Mouse (Mus musculus) liver, embryonic 12.5 days (tissue): ENCODE measurements at regions not wholly inside any gene's neighbourhood (a gene's known extent, or its start where the extent isn't known, plus 50 kb on each side); places are given as distances from the start of the nearest gene placed in this dataset.

Experiments used
- ATAC-seq: fragments of 200-750 bp; cut with Nextera tagmentation; 2 replicates; pipeline ENCODE4 v1.8.0; 2017; ENCODE audit warnings: moderate number of reproducible peaks, mild to moderate bottlenecking, moderate library complexity
- H3K27ac ChIP-seq: fragments of 300-500 bp; sonication (generic); 2 replicates; pipeline ENCODE4 v1.5.1; 2016; ENCODE audit warnings: mild to moderate bottlenecking
- H3K27me3 ChIP-seq: fragments of 300-500 bp; sonication (generic); replicated peaks from 2 replicates; pipeline ENCODE4 v1.6.1; 2016; ENCODE audit warnings: mild to moderate bottlenecking, moderate library complexity
- H3K36me3 ChIP-seq: fragments of 300-500 bp; sonication (generic); 2 replicates; pipeline ENCODE4 v1.6.1; 2016; ENCODE audit warnings: mild to moderate bottlenecking, moderate library complexity
- H3K4me1 ChIP-seq: fragments of 300-500 bp; sonication (generic); 2 replicates; pipeline ENCODE4 v1.6.1; 2016
- H3K4me2 ChIP-seq: fragments of 300-500 bp; sonication (generic); 2 replicates; pipeline ENCODE4 v1.6.1; 2016; ENCODE audit warnings: mild to moderate bottlenecking, moderate library complexity
- H3K4me3 ChIP-seq: fragments of 300-500 bp; sonication (generic); 2 replicates; pipeline ENCODE4 v1.5.1; 2016; ENCODE audit warnings: mild to moderate bottlenecking, moderate library complexity
- H3K9ac ChIP-seq: fragments of 300-500 bp; sonication (generic); 2 replicates; pipeline ENCODE4 v1.6.1; 2016; ENCODE audit warnings: mild to moderate bottlenecking, moderate library complexity
- H3K9me3 ChIP-seq: fragments of 300-500 bp; sonication (generic); replicated peaks from 2 replicates; pipeline ENCODE4 v1.6.1; 2016; ENCODE audit warnings: mild to moderate bottlenecking, moderate library complexity
- WGBS: fragments of 180-500 bp; shearing (Covaris S2); methylation state at CpG from one replicate; pipeline ENCODE4 v1.1.7; 2016; ENCODE audit not compliant: insufficient replicate concordance; 5-methylcytosine and 5-hydroxymethylcytosine counted together

- peaks cover 23% of the 10 kb centered on the region for H3K4me1 ChIP-seq
- H3K9ac ChIP-seq: no peak overlapping the region
- no peak overlapping the region for H3K27ac ChIP-seq
- H3K36me3 ChIP-seq: no peaks in the 10 kb centered on the region
- H3K4me3 ChIP-seq: no peak overlapping the region
- no peak for ATAC-seq
- H3K4me2 ChIP-seq: no peak overlapping the region
- 64% methylated on average over 4 of the region's 4 CpGs for WGBS
- H3K27me3 ChIP-seq: peaks cover 11% of the 10 kb centered on the region; the same call in 1 of the 2 replicates
- H3K9me3 ChIP-seq: no peaks in the 10 kb centered on the region
Measured at GRCm38 (mm10) chr9:61667453-61668074, 246.8 kb downstream of the Rplp1 start.

GRCm38 (mm10) chr9:61666761-61667332 lies 247.5 kb downstream of the Rplp1 start:
- Histone ChIP-seq H3K9me3 (no peaks in the 10 kb centered on the region), H3K9ac (no peak overlapping the region), H3K36me3 (no peaks in the 10 kb centered on the region), H3K27ac (no peak overlapping the region), H3K4me3 (no peak overlapping the region), H3K4me1 (peaks cover 30% of the 10 kb centered on the region), H3K4me2 (no peak overlapping the region), H3K27me3 (peaks cover 11% of the 10 kb centered on the region; the same call in 1 of the 2 replicates)
- WGBS: 56% methylated on average over 3 of the region's 3 CpGs
- no peak for ATAC-seq

GRCm38 (mm10) chr9:61666118-61666517 lies 248.2 kb downstream of the Rplp1 start:
- ATAC-seq: peak; percentile 65; the same call in 1 of the 2 replicates
- Histone ChIP-seq H3K27ac (no peak overlapping the region), H3K9me3 (no peaks in the 10 kb centered on the region), H3K4me1 (peaks cover 31% of the 10 kb centered on the region), H3K4me3 (no peak overlapping the region), H3K4me2 (no peak overlapping the region), H3K9ac (no peak overlapping the region), H3K36me3 (no peaks in the 10 kb centered on the region), H3K27me3 (peaks cover 10% of the 10 kb centered on the region; the same call in 1 of the 2 replicates)
- WGBS: 18% methylated on average over 6 of the region's 6 CpGs

- H3K36me3 ChIP-seq: no peaks in the 10 kb centered on the region
- H3K27ac ChIP-seq: no peak overlapping the region
- ATAC-seq: no peak
- 60% methylated on average over 5 of the region's 5 CpGs for WGBS
- H3K9me3 ChIP-seq: no peaks in the 10 kb centered on the region
- no peak overlapping the region for H3K4me2 ChIP-seq
- peaks cover 7% of the 10 kb centered on the region; the same call in 1 of the 2 replicates for H3K27me3 ChIP-seq
- no peak overlapping the region for H3K9ac ChIP-seq
- H3K4me3 ChIP-seq: no peak overlapping the region
- peaks cover 30% of the 10 kb centered on the region for H3K4me1 ChIP-seq
Measured at GRCm38 (mm10) chr9:61665254-61665653, 249.1 kb downstream of the Rplp1 start.

- no peak overlapping the region for H3K27ac ChIP-seq
- H3K9me3 ChIP-seq: no peaks in the 10 kb centered on the region
- no peak for ATAC-seq
- peaks cover 20% of the 10 kb centered on the region for H3K4me1 ChIP-seq
- H3K36me3 ChIP-seq: no peaks in the 10 kb centered on the region
- WGBS: 48% methylated on average over 10 of the region's 10 CpGs
- no peak overlapping the region for H3K9ac ChIP-seq
- no peak overlapping the region for H3K4me3 ChIP-seq
- no peak overlapping the region for H3K4me2 ChIP-seq
- peaks cover 15% of the 10 kb centered on the region; the same call in 1 of the 2 replicates for H3K27me3 ChIP-seq
Measured at GRCm38 (mm10) chr9:61664000-61664622, 250.2 kb downstream of the Rplp1 start.

- Histone ChIP-seq H3K27me3 (peaks cover 20% of the 10 kb centered on the region), H3K27ac (no peak overlapping the region), H3K4me3 (no peak overlapping the region), H3K9ac (no peak overlapping the region), H3K9me3 (no peaks in the 10 kb centered on the region), H3K4me2 (no peak overlapping the region), H3K36me3 (no peaks in the 10 kb centered on the region), H3K4me1 (peaks cover 15% of the 10 kb centered on the region)
- 28% methylated on average over 12 of the region's 12 CpGs for WGBS
- no peak for ATAC-seq
Measured at GRCm38 (mm10) chr9:61662055-61663028, 252.0 kb downstream of the Rplp1 start.

GRCm38 (mm10) chr9:61660191-61660590 lies 254.2 kb downstream of the Rplp1 start:
- peaks cover 36% of the 10 kb centered on the region for H3K27me3 ChIP-seq
- no peak for ATAC-seq
- no peaks in the 10 kb centered on the region for H3K36me3 ChIP-seq
- no peak overlapping the region for H3K4me2 ChIP-seq
- no peak overlapping the region for H3K9ac ChIP-seq
- peaks cover 12% of the 10 kb centered on the region for H3K4me1 ChIP-seq
- H3K27ac ChIP-seq: no peak overlapping the region
- H3K4me3 ChIP-seq: no peak overlapping the region
- H3K9me3 ChIP-seq: no peaks in the 10 kb centered on the region
- 22% methylated on average over 3 of the region's 3 CpGs for WGBS

- no peak overlapping the region for H3K9ac ChIP-seq
- no peak for ATAC-seq
- H3K27ac ChIP-seq: no peak overlapping the region
- no peaks in the 10 kb centered on the region for H3K9me3 ChIP-seq
- H3K4me2 ChIP-seq: no peak overlapping the region
- H3K27me3 ChIP-seq: peaks cover 37% of the 10 kb centered on the region
- no peak overlapping the region for H3K4me3 ChIP-seq
- H3K4me1 ChIP-seq: peaks cover 12% of the 10 kb centered on the region
- no peaks in the 10 kb centered on the region for H3K36me3 ChIP-seq
- WGBS: 62% methylated on average over 8 of the region's 8 CpGs
Measured at GRCm38 (mm10) chr9:61657996-61658395, 256.3 kb downstream of the Rplp1 start.

- Histone ChIP-seq H3K27ac (no peak overlapping the region), H3K36me3 (no peaks in the 10 kb centered on the region), H3K27me3 (peaks cover 37% of the 10 kb centered on the region), H3K9me3 (no peaks in the 10 kb centered on the region), H3K9ac (no peak overlapping the region), H3K4me3 (no peak overlapping the region), H3K4me2 (no peak overlapping the region), H3K4me1 (0 out of 2 replicates have a peak, but pooled peaks cover 3% of the 10 kb centered on the region)
- WGBS: 50% methylated on average over 9 of the region's 9 CpGs
- ATAC-seq: no peak
Measured at GRCm38 (mm10) chr9:61655433-61655981, 258.8 kb downstream of the Rplp1 start.

GRCm38 (mm10) chr9:61645661-61646425 lies 268.5 kb downstream of the Rplp1 start:
- no peak for ATAC-seq

GRCm38 (mm10) chr9:61640739-61641138 lies 268.6 kb downstream of the Tle3 start:
- H3K27me3 ChIP-seq: peaks cover 15% of the 10 kb centered on the region
- H3K4me2 ChIP-seq: no peak overlapping the region
- 76% methylated on average over 3 of the region's 3 CpGs for WGBS
- no peaks in the 10 kb centered on the region for H3K4me1 ChIP-seq
- no peak for ATAC-seq
- H3K9ac ChIP-seq: no peak overlapping the region
- no peak overlapping the region for H3K27ac ChIP-seq
- no peak overlapping the region for H3K4me3 ChIP-seq
- H3K36me3 ChIP-seq: no peaks in the 10 kb centered on the region
- H3K9me3 ChIP-seq: no peaks in the 10 kb centered on the region

More at GRCm38 (mm10) chr9:61645661-61646425, 268.5 kb downstream of the Rplp1 start:
- Histone ChIP-seq H3K9ac (no peak overlapping the region), H3K27ac (no peak overlapping the region), H3K4me2 (no peak overlapping the region), H3K36me3 (no peaks in the 10 kb centered on the region), H3K27me3 (peaks cover 8% of the 10 kb centered on the region; the same call in 1 of the 2 replicates), H3K4me1 (no peaks in the 10 kb centered on the region), H3K4me3 (no peak overlapping the region), H3K9me3 (no peaks in the 10 kb centered on the region)
- 56% methylated on average over 20 of the region's 20 CpGs for WGBS
